Mouse (Mus musculus) E14TG2a.4 (cell line): Measurements from ENCODE around the gene 0610009B22Rik.
A peak's percentile ranks its signal among the peaks of the same experiment; 100 is the strongest.

Experiments
- H3K27me3 ChIP-seq: 2 replicates; pipeline ENCODE4 v1.6.1; 2014; ENCODE audit warnings: low read length, control low read depth; ENCODE audit not compliant: insufficient read depth
- H3K36me3 ChIP-seq: 2 replicates; pipeline ENCODE4 v1.6.1; 2014; ENCODE audit warnings: low read length, control low read depth; ENCODE audit not compliant: insufficient read depth
- H3K4me1 ChIP-seq: replicated peaks from 2 replicates; pipeline ENCODE4 v1.6.1; 2014; ENCODE audit warnings: low read depth, low read length, control low read depth
- H3K4me3 ChIP-seq: replicated peaks from 2 replicates; pipeline ENCODE4 v1.5.1; 2014; ENCODE audit warnings: mild to moderate bottlenecking, low read length
- H3K9me3 ChIP-seq: 2 replicates; pipeline ENCODE4 v1.6.1; 2014; ENCODE audit warnings: low read length, control low read depth
- CTCF ChIP-seq: conservative IDR thresholded peaks from 2 replicates; pipeline ENCODE4 v1.5.1; 2014; ENCODE audit warnings: low read length
- NANOG ChIP-seq: IDR thresholded peaks from 2 replicates; pipeline ENCODE4 v1.6.1; 2014; ENCODE audit warnings: borderline replicate concordance, low read length, mixed read lengths
- POU5F1 ChIP-seq: IDR thresholded peaks from 2 replicates; pipeline ENCODE4 v1.6.1; 2014; ENCODE audit warnings: low read length, borderline replicate concordance

The 0610009B22Rik gene

GRCm38 (mm10) chr11:51644217-51644616 is 44.5 kb downstream of the 0610009B22Rik start:
- Histone ChIP-seq H3K4me3 (peak overlapping the region; percentile 97), H3K9me3 (no peaks in the 10 kb centered on the region), H3K27me3 (no peaks in the 10 kb centered on the region), H3K4me1 (peaks cover 99% of the 10 kb centered on the region), H3K36me3 (peaks cover 95% of the 10 kb centered on the region)
- TF ChIP-seq NANOG (no peak), POU5F1 (no peak), CTCF (no peak)

GRCm38 (mm10) chr11:51643761-51644160 is 44.9 kb downstream of the 0610009B22Rik start:
- TF ChIP-seq CTCF (no peak), POU5F1 (no peak), NANOG (no peak)
- H3K9me3 ChIP-seq = no peaks in the 10 kb centered on the region
- peak overlapping the region; percentile 97 for H3K4me3 ChIP-seq
- peaks cover 91% of the 10 kb centered on the region for H3K36me3 ChIP-seq
- H3K27me3 ChIP-seq = no peaks in the 10 kb centered on the region
- peaks cover 99% of the 10 kb centered on the region for H3K4me1 ChIP-seq

- no peaks in the 10 kb centered on the region for H3K27me3 ChIP-seq
- TF ChIP-seq POU5F1 (no peak), CTCF (no peak), NANOG (no peak)
- H3K9me3 ChIP-seq = no peaks in the 10 kb centered on the region
- H3K36me3 ChIP-seq = peaks cover 86% of the 10 kb centered on the region
- peaks cover 99% of the 10 kb centered on the region for H3K4me1 ChIP-seq
- peak overlapping the region; percentile 97 for H3K4me3 ChIP-seq
Observed at GRCm38 (mm10) chr11:51643202-51643601, 45.5 kb downstream of the 0610009B22Rik start.

GRCm38 (mm10) chr11:51640748-51641147 is 47.9 kb downstream of the 0610009B22Rik start:
- no peak for TF ChIP-seq POU5F1
- TF ChIP-seq NANOG = no peak
- TF ChIP-seq CTCF = no peak
- Histone ChIP-seq H3K36me3 (peaks cover 65% of the 10 kb centered on the region), H3K4me3 (peak overlapping the region; percentile 1)

GRCm38 (mm10) chr11:51638497-51638896 is 50.2 kb downstream of the 0610009B22Rik start:
- Histone ChIP-seq H3K9me3 (no peaks in the 10 kb centered on the region), H3K27me3 (no peaks in the 10 kb centered on the region), H3K4me3 (peak overlapping the region; percentile 13; the same call in 1 of the 2 replicates), H3K36me3 (peaks cover 53% of the 10 kb centered on the region), H3K4me1 (peaks cover 87% of the 10 kb centered on the region)
- TF ChIP-seq NANOG = no peak
- no peak for TF ChIP-seq POU5F1
- TF ChIP-seq CTCF = no peak

More at GRCm38 (mm10) chr11:51640748-51641147, 47.9 kb downstream of the 0610009B22Rik start:
- no peaks in the 10 kb centered on the region for H3K9me3 ChIP-seq
- peaks cover 92% of the 10 kb centered on the region for H3K4me1 ChIP-seq
- no peaks in the 10 kb centered on the region for H3K27me3 ChIP-seq

- Histone ChIP-seq H3K9me3 (no peaks in the 10 kb centered on the region), H3K4me3 (peak overlapping the region; percentile 13), H3K4me1 (peaks cover 87% of the 10 kb centered on the region), H3K36me3 (peaks cover 53% of the 10 kb centered on the region), H3K27me3 (no peaks in the 10 kb centered on the region)
- TF ChIP-seq CTCF (no peak), NANOG (no peak; the same call in 1 of the 2 replicates), POU5F1 (no peak)
Observed at GRCm38 (mm10) chr11:51637971-51638414, 50.7 kb downstream of the 0610009B22Rik start.

GRCm38 (mm10) chr11:51636323-51636684 is 52.4 kb downstream of the 0610009B22Rik start:
- no peaks in the 10 kb centered on the region for H3K9me3 ChIP-seq
- peaks cover 87% of the 10 kb centered on the region for H3K4me1 ChIP-seq
- peak overlapping the region; percentile 92 for H3K4me3 ChIP-seq
- no peaks in the 10 kb centered on the region for H3K27me3 ChIP-seq
- TF ChIP-seq CTCF (peak; percentile 80), NANOG (no peak)
- peaks cover 53% of the 10 kb centered on the region for H3K36me3 ChIP-seq

- peaks cover 53% of the 10 kb centered on the region for H3K36me3 ChIP-seq
- H3K27me3 ChIP-seq = no peaks in the 10 kb centered on the region
- peak within 1 kb of the TSS; percentile 92 for H3K4me3 ChIP-seq
- H3K4me1 ChIP-seq = peaks cover 87% of the 10 kb centered on the region
- no peaks in the 10 kb centered on the region for H3K9me3 ChIP-seq
- TF ChIP-seq NANOG (no peak), CTCF (no peak), POU5F1 (no peak)
Observed at GRCm38 (mm10) chr11:51635525-51636322, 53.0 kb downstream of the 0610009B22Rik start, which contains the start of gene Rmnd5b. TSS of gene Rmnd5b (minus strand) at chr11:51635896.
